Mouse (Mus musculus) layer of hippocampus, adult 18-20 months (tissue): ENCODE results near the gene Cox7a1. TPM values are rescaled to one million over a fixed set of nuclear protein-coding genes. Genes with fewer than 3 reads are reported as not detected.
A peak's percentile ranks its signal among the peaks of the same experiment; 100 is the strongest.

Experiments used
- DNase-seq, 2 experiments: peaks; one replicate each; pipeline ENCODE4 v3.0.0; 2022; ENCODE audit warnings: low spot score in 2 of 2
- total RNA-seq, 2 experiments: library from RNA; stranded (reverse); gene quantifications; 2 replicates each; pipeline ENCODE4 v1.2.3; 2021

Gene Cox7a1
- total RNA-seq, 2 experiments from 2014 or later, result 3.1 to 4.6 TPM

DNA sequence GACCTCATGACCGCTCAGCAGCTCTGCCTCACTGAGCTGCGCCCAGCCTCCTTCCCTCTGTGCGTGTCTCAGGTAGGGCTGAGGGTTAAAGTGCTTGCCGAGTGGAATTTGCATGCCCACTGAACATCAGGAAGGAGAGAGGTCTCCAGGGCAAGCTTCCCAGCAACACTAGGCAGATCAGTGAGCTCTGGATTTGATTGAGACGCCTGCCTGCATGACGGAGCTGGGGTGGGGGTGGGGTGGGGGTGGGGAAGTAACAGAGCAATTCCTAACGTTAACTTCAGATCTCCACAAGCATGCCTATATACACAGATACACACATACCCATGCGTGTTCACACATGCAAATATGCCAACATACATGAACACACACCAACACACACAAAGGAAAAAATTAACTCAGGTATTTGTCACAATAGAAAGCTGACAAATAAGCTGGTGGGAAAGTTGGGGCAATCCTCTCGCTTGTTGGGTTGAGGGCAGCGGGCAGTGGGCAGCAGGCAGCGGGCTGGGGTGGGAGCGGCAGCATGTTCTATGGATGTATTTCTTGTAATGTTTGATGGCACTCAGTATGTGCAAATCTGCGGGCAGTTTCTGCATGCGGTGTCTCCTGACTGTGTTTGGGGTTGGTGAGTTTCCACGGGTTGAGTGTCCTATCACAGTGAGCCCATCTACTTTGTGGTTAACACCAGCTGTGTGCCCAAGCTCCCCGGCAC is 35.5 kb downstream of the Cox7a1 start:
- peak in 1 of 2 experiments; percentile 52 for DNase-seq

DNA sequence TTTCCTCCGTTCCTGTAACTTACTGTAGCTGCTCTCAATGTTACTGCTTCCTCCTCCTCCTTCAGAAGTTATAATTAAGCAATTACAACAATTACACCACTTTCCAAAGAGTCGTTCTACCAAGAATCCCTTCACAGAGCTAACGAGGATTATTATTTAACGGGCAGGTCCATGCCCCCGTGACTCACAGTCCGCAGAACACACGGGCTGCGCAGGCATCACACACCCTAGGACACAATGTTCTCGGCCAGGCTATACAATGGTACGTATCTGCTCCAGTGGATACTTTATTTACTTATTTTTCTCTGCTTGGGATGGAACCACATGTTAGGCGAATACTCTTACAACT is 36.0 kb downstream of the Cox7a1 start:
- no peak for DNase-seq

DNA sequence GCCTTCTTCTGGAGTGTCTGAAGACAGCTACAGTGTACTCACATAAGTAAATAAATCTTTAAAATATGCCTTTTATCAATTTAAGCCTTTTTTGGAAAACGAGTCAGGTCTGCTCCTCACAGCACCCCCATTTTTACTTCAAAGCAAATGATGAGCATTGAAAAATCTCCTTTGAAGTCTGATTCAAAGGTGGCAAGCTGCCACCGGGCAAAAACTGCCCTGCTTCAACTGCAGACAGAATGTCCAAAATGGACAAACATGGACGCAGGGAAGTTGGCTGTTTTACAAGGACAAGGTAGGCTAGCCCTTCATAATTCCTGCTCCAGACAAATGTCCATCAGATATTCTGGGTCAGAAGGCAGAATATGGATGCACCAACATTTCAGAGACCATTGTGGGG is 37.5 kb downstream of the Cox7a1 start:
- DNase-seq, result no peak

DNA sequence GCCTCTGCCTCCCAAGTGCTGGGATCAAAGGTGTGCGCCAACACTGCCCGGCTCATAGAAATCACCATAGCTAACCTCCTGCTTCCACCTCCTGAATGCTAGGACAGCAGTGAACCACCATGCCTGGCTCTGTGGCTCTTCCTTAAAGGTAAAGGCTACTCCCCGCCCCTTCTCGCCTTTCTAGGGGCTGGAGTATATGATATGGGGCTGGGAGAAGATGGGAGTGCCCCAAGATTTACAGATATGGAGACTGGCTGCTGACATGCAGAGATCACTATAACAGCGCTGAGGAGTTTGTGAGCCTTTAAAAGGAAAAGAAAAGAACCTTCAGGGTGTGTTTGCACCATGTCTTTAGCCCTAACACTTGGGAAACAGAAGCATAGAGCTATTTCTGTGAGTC is 38.3 kb downstream of the Cox7a1 start:
- no peak for DNase-seq

DNA sequence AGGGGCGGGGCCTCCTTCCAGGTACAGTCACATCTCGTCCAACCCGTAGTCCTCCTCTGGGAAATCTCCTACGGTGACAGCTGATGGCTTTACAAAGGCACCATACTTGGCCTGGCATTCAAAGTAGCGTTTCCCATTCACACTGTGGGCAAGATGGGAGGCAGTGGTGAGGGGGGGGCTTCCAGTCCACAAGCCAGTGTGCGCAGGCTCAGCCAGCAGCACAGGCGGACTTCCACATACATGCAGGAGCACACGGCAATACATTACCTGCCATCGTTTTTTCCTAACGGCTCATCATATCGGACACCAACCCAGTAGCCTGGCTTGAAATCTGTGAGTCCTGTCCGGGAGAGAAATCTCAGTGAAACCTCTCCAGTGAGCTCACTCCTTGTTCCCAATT is 40.3 kb downstream of the Cox7a1 start:
- DNase-seq, result no peak

DNA sequence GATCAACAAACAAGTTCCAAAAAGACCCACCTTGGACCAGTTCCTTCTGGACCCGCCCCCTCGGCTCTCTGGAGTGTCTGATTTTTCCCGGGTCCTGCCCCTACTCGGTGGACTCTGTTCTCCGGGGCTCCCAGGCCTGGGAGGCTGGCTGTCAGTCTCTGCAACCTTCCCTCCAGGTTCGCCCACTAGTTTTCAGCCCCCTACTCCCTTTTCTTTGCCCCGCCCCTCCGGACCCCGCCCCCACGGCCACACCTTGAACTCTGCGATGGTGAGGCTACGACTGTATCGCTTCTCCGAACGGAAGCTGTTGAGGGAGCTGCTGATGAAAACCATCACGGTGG is 47.4 kb downstream of the Cox7a1 start:
- DNase-seq, result no peak

DNA sequence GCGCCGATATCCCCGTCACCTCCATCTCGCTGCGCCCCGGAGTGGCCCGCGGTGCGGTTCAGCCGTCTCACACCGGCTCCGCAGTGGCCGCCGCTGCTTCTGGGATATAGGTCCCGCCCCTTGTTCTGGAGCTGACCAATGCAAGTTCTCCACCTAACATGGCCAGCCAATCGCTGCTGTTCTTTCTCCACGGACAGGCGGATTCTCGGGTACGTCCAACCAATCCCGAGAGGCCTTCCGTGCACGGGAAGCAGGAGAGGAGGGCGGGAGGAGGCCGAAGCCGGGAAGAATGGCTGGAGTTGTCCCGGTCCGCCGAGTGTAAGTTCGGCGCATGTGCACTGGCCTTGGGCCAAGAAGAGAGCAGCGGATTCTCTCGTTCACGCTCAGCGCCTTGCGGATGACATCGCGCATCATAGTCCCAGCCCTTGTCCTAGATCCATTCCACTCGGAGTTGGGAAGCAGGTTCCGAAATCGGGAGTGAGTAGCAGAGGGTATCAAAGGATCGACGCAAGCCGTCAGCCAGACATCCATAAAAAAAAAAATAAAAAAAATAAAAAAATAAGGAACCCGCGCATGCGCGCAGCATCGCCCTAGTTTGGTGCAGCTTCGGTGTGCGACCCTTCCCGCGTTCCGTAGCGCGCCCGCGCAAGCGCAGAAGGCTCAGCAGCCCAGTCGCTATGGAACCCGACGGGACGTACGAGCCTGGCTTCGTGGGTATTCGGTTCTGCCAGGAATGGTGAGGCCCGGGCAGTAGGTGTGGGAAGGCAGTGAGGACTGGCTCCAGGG is 47.9 kb downstream of the Cox7a1 start, which contains the start of the genes Polr2i and Tbcb:
Polr2i (plus strand) TSS at position 280 of the 786 bp plus-strand sequence.
Tbcb (minus strand) TSS at position 604 of the 786 bp plus-strand sequence.
- DNase-seq, result peak; percentile 98 to 99

DNA sequence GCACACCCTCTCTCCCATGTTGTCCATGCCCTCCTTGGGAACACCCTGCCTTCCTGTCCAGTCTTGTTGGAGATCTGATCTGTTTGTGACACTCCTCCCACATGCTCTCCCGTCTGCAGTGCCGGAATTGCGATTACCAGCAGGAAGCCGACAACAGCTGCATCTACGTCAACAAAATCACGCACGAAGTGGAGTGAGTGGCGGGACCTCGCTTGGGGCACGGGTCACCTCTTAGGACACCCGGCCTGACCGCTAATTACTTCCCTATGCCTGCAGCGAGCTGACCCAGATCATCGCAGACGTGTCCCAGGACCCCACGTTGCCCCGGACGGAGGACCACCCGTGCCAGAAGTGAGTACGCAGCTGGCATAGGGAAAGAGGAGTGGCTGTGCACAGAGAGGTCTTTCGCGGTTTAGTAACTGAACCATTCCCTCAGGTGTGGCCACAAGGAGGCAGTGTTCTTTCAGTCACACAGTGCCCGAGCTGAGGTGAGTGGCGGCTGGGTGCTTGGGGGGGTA is 48.7 kb downstream of the Cox7a1 start:
- DNase-seq, result peak in 1 of 2 experiments; percentile 34

DNA sequence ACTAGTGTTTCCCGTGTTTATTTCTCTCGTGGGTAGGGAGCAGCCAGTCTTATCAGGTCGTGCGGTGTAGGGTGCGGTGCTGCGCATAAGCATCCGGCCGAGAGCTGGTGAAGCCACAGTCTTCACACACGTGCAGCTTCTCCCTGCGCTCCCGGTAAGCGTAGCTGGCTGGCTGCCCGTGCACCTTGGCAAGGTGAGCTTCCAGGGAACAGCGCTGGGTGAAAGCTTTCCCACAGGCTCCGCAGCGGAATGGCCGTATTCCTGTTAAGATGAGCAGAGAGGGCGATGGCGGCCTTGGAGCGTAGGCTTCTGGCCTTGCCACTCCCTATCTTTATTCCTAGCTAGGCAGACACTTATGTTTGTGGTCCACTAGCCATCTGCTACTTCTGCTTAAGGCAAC is 49.4 kb downstream of the Cox7a1 start:
- no peak for DNase-seq

DNA sequence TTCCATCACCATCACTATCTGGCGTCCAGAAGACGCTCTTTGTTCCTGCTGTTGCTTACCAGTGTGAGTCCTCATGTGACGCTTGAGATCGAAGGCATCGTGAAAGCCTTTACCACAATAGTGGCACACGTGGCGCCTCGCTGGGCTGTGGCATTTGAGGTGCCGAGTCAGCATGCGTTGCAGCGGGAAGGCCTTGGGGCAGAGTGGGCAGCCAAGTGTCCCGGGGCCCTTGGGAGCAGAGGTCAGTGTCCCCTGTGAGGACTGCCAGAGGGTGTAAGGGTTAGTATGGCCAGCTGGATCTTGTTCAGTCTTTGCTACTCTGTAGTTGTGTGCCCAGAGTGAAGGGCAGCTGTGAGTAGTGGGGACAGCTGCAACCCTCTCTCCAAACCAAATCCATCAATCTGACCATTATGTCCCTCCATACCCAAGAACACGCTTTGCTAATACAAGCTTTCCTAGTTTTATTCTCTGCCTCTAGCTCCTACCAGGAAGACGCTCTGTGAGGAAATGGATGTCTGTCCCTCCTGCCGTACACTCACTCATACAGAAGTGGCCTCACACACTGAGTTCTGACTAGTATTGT is 50.4 kb downstream of the Cox7a1 start:
- no peak for DNase-seq

DNA sequence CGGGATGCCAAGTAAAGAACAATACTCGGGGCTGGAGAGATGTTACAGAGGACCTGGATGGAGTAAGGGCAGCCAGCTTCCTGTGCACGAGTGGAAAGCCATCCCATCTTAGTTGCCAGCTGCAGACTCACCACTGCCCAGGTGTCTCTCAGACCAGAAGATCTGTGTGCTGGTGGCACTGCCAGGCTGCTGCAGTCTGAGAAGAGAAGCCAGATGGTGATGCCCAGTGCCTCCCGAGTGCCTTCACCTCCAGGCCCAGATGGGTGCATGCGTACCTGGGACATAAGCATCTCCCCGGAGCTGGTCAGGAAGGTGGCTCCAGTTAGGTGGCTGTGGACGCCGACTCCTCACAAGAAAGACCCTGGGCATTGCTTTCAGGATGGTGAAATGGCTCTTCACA is 51.1 kb downstream of the Cox7a1 start:
- DNase-seq, result no peak

DNA sequence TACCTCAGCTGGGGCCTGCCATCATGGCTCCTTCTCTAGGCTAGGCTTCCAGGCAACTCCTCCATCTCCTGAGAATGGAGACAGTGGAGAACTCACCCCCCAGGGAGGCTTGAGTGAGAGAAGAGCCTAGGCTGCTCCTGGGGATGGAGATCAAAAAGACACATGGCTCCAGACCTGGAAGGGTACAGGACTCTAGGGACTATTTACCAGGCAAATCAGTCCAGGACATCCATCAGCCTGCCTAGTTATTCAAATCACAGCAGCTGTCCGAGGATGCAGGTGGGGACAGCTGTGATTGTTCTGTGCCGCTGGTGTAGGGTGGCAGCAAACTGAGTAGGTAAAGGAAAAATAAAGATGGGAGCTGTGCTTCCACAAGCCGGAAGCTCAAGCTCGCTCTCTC is 51.7 kb downstream of the Cox7a1 start, which contains the start of gene Ovol3:
Ovol3 (minus strand) TSS at position 101 of the 400 bp plus-strand sequence.
- no peak for DNase-seq

Other genes with a start within 250 kb of the Cox7a1 start
- 10 to 100 TPM; 15.4 to 18.1 TPM for gene Zfp74, start 230.1 kb upstream of the Cox7a1 start, total RNA-seq
- gene Zfp568, start 200.2 kb upstream of the Cox7a1 start, total RNA-seq, result 1 to 10 TPM; 3.5 to 4.5 TPM
- gene Zfp14, start 132.8 kb upstream of the Cox7a1 start, total RNA-seq, result 10 to 100 TPM in 1 of 2 experiments, 1 to 10 TPM in 1; 8.9 to 11.2 TPM
- 1 to 10 TPM; 4.7 to 4.9 TPM for gene Zfp82, start 111.2 kb upstream of the Cox7a1 start, total RNA-seq
- under 1 TPM in 1 of 2 experiments, not detected in 1; 0.64 TPM for gene Gm26920, start 93.7 kb upstream of the Cox7a1 start, total RNA-seq
- gene Zfp566, start 93.6 kb upstream of the Cox7a1 start, total RNA-seq, result 1 to 10 TPM; 5.9 to 8.7 TPM
- gene Zfp260, start 89.4 kb upstream of the Cox7a1 start, total RNA-seq, result 10 to 100 TPM; 75.7 to 78.3 TPM
- 10 to 100 TPM; 29.8 to 34.3 TPM for gene Zfp382, start 62.2 kb upstream of the Cox7a1 start, total RNA-seq
- gene Zfp146, start 14.4 kb upstream of the Cox7a1 start, total RNA-seq, result 10 to 100 TPM; 48.3 to 53.7 TPM
- gene Capns1, start 14.7 kb downstream of the Cox7a1 start, total RNA-seq, result 100 to 1,000 TPM; 205 to 227 TPM
- gene Polr2i, start 47.8 kb downstream of the Cox7a1 start, total RNA-seq, result 10 to 100 TPM; 55.1 to 59.8 TPM
- 100 to 1,000 TPM; 128 to 131 TPM for gene Tbcb, start 48.1 kb downstream of the Cox7a1 start, total RNA-seq
- not detected for gene Ovol3, start 51.6 kb downstream of the Cox7a1 start, total RNA-seq
- gene Thap8, start 96.0 kb downstream of the Cox7a1 start, total RNA-seq, result under 1 TPM in 1 of 2 experiments, not detected in 1; 0.33 TPM
- 1 to 10 TPM in 1 of 2 experiments, under 1 TPM in 1; 0.77 to 1.6 TPM for gene Wdr62, start 96.3 kb downstream of the Cox7a1 start, total RNA-seq
- 100 to 1,000 TPM; 461 to 466 TPM for gene Clip3, start 107.6 kb downstream of the Cox7a1 start, total RNA-seq
- 10 to 100 TPM; 55.2 to 63.0 TPM for gene Alkbh6, start 124.6 kb downstream of the Cox7a1 start, total RNA-seq
- gene Syne4, start 130.7 kb downstream of the Cox7a1 start, total RNA-seq, result 10 to 100 TPM; 10.5 to 10.9 TPM
- gene E130208F15Rik, start 137.6 kb downstream of the Cox7a1 start, total RNA-seq, result under 1 TPM; 0.30 to 0.43 TPM
- 1 to 10 TPM; 6.3 to 6.6 TPM for gene Sdhaf1, start 139.8 kb downstream of the Cox7a1 start, total RNA-seq
- 10 to 100 TPM; 29.9 to 32.6 TPM for gene Lrfn3, start 178.6 kb downstream of the Cox7a1 start, total RNA-seq
- gene Tyrobp, start 229.6 kb downstream of the Cox7a1 start, total RNA-seq, result 10 to 100 TPM; 29.7 to 34.3 TPM
- under 1 TPM in 1 of 2 experiments, not detected in 1; 0.99 TPM for gene Hcst, start 235.7 kb downstream of the Cox7a1 start, total RNA-seq
- 1 to 10 TPM; 3.0 to 4.2 TPM for gene Nfkbid, start 237.6 kb downstream of the Cox7a1 start, total RNA-seq